Mouse (Mus musculus) stomach, embryonic 15.5 days (tissue): ENCODE measurements around the gene Zfhx3. TPM values are rescaled to one million over a fixed set of nuclear protein-coding genes. Genes with fewer than 3 reads are reported as not detected.

Source experiments
- ATAC-seq: fragments of 200-750 bp; cut with Nextera tagmentation; 2 replicates; pipeline ENCODE4 v1.8.0; 2017; ENCODE audit warnings: low read depth, moderate number of reproducible peaks, moderate TSS enrichment; ENCODE audit not compliant: insufficient read depth, low FRiP score
- H3K27ac ChIP-seq: fragments of 300-500 bp; sonication (generic); 2 replicates; pipeline ENCODE4 v1.5.1; 2015; ENCODE audit warnings: mild to moderate bottlenecking, inconsistent platforms
- H3K27me3 ChIP-seq: fragments of 300-500 bp; sonication (generic); replicated peaks from 2 replicates; pipeline ENCODE4 v1.6.1; 2015; ENCODE audit warnings: inconsistent platforms
- H3K36me3 ChIP-seq: fragments of 300-500 bp; sonication (generic); 2 replicates; pipeline ENCODE4 v1.6.1; 2015; ENCODE audit warnings: inconsistent platforms
- H3K4me1 ChIP-seq: fragments of 300-500 bp; sonication (generic); 2 replicates; pipeline ENCODE4 v1.6.1; 2015; ENCODE audit warnings: inconsistent platforms
- H3K4me2 ChIP-seq: fragments of 300-500 bp; sonication (generic); 2 replicates; pipeline ENCODE4 v1.6.1; 2015; ENCODE audit warnings: mild to moderate bottlenecking, inconsistent platforms
- H3K4me3 ChIP-seq: fragments of 300-500 bp; sonication (generic); replicated peaks from 2 replicates; pipeline ENCODE4 v1.5.1; 2015; ENCODE audit warnings: inconsistent platforms
- H3K9ac ChIP-seq: fragments of 300-500 bp; sonication (generic); 2 replicates; pipeline ENCODE4 v1.6.1; 2015; ENCODE audit warnings: inconsistent platforms
- H3K9me3 ChIP-seq: fragments of 300-500 bp; sonication (generic); 2 replicates; pipeline ENCODE4 v1.6.1; 2016; ENCODE audit warnings: inconsistent platforms
- WGBS: fragments of 180-500 bp; shearing (Covaris S2); methylation state at CpG from one replicate; pipeline ENCODE4 v1.1.7; 2015; 5-methylcytosine and 5-hydroxymethylcytosine counted together
- polyA plus RNA-seq: library from polyadenylated mRNA; unstranded; fragments of >200 nt; fragmentation: Nextera tagmentation; extraction: Ambion mirVana; gene quantifications from 2 replicates; pipeline ENCODE4 v1.2.1, GENCODE M21; 2015

Zfhx3 gene
- polyA plus RNA-seq, 1 experiment from 2014 or later = 12.9 TPM

GRCm38 (mm10) chr8:108743238-108743637 is 800.8 kb downstream of the Zfhx3 start:
- ATAC-seq = no peak
- Histone ChIP-seq H3K9me3 (no peaks in the 10 kb centered on the region), H3K4me1 (peaks cover 17% of the 10 kb centered on the region; the same call in 1 of the 2 replicates), H3K36me3 (no peaks in the 10 kb centered on the region), H3K27ac (no peak overlapping the region), H3K4me2 (no peak overlapping the region), H3K4me3 (no peak overlapping the region), H3K9ac (no peak overlapping the region), H3K27me3 (no peaks in the 10 kb centered on the region)
- 58% methylated on average over 7 of the region's 7 CpGs for WGBS

- no peak for ATAC-seq
- Histone ChIP-seq H3K27ac (no peak overlapping the region), H3K9me3 (no peaks in the 10 kb centered on the region), H3K36me3 (no peaks in the 10 kb centered on the region), H3K4me2 (no peak overlapping the region), H3K27me3 (no peaks in the 10 kb centered on the region), H3K4me1 (peaks cover 32% of the 10 kb centered on the region), H3K4me3 (no peak overlapping the region), H3K9ac (no peak overlapping the region)
- 92% methylated on average over 7 of the region's 7 CpGs for WGBS
These were observed 803.1 kb downstream of the Zfhx3 start for GRCm38 (mm10) chr8:108745551-108745950.

GRCm38 (mm10) chr8:108748095-108748494 is 805.7 kb downstream of the Zfhx3 start:
- no peak overlapping the region for H3K27ac ChIP-seq
- no peak overlapping the region for H3K4me2 ChIP-seq
- H3K4me3 ChIP-seq = no peak overlapping the region
- H3K36me3 ChIP-seq = no peaks in the 10 kb centered on the region
- H3K4me1 ChIP-seq = peaks cover 26% of the 10 kb centered on the region
- H3K27me3 ChIP-seq = no peaks in the 10 kb centered on the region
- H3K9ac ChIP-seq = no peak overlapping the region
- no peak for ATAC-seq
- 54% methylated on average over 11 of the region's 11 CpGs for whole genome bisulfite sequencing
- H3K9me3 ChIP-seq = no peaks in the 10 kb centered on the region

GRCm38 (mm10) chr8:108748851-108749376 is 806.5 kb downstream of the Zfhx3 start:
- Histone ChIP-seq H3K4me2 (peak overlapping the region; percentile 29; the same call in 1 of the 2 replicates), H3K27me3 (no peaks in the 10 kb centered on the region), H3K27ac (peak overlapping the region; percentile 40; the same call in 1 of the 2 replicates), H3K4me3 (no peak overlapping the region), H3K36me3 (no peaks in the 10 kb centered on the region), H3K9me3 (no peaks in the 10 kb centered on the region), H3K4me1 (peaks cover 26% of the 10 kb centered on the region), H3K9ac (no peak overlapping the region)
- ATAC-seq = no peak
- 31% methylated on average over 6 of the region's 6 CpGs for WGBS

GRCm38 (mm10) chr8:108750806-108751205 is 808.4 kb downstream of the Zfhx3 start:
- no peak overlapping the region for H3K27ac ChIP-seq
- no peak overlapping the region for H3K4me2 ChIP-seq
- no peaks in the 10 kb centered on the region for H3K36me3 ChIP-seq
- H3K27me3 ChIP-seq = no peaks in the 10 kb centered on the region
- no peak for ATAC-seq
- 89% methylated on average over 9 of the region's 9 CpGs for WGBS
- H3K4me3 ChIP-seq = no peak overlapping the region
- peaks cover 29% of the 10 kb centered on the region for H3K4me1 ChIP-seq
- no peaks in the 10 kb centered on the region for H3K9me3 ChIP-seq
- H3K9ac ChIP-seq = no peak overlapping the region

GRCm38 (mm10) chr8:108754556-108754955 is 812.1 kb downstream of the Zfhx3 start:
- H3K4me1 ChIP-seq = peaks cover 19% of the 10 kb centered on the region
- H3K36me3 ChIP-seq = no peaks in the 10 kb centered on the region
- H3K27me3 ChIP-seq = no peaks in the 10 kb centered on the region
- no peak overlapping the region for H3K27ac ChIP-seq
- WGBS = 71% methylated on average over 6 of the region's 6 CpGs
- no peak overlapping the region for H3K4me3 ChIP-seq
- no peak overlapping the region for H3K9ac ChIP-seq
- H3K4me2 ChIP-seq = no peak overlapping the region
- no peak for ATAC-seq
- H3K9me3 ChIP-seq = no peaks in the 10 kb centered on the region

- 0 out of 2 replicates have a peak overlapping the region, but pooled peaks have one; percentile 5 for H3K4me2 ChIP-seq
- H3K4me3 ChIP-seq = no peak overlapping the region
- H3K9me3 ChIP-seq = no peaks in the 10 kb centered on the region
- no peaks in the 10 kb centered on the region for H3K36me3 ChIP-seq
- 0 out of 2 replicates have a peak overlapping the region, but pooled peaks have one; percentile 16 for H3K27ac ChIP-seq
- H3K9ac ChIP-seq = no peak overlapping the region
- WGBS = 69% methylated on average over 19 of the region's 19 CpGs
- ATAC-seq = 0 out of 2 replicates have a peak, but pooled peaks have one; percentile 48
- no peaks in the 10 kb centered on the region for H3K27me3 ChIP-seq
- peaks cover 18% of the 10 kb centered on the region for H3K4me1 ChIP-seq
These were observed 813.2 kb downstream of the Zfhx3 start for GRCm38 (mm10) chr8:108755400-108756325.

GRCm38 (mm10) chr8:108759511-108760330 is 817.3 kb downstream of the Zfhx3 start:
- H3K27ac ChIP-seq = peak overlapping the region; percentile 40; the same call in 1 of the 2 replicates
- 54% methylated on average over 15 of the region's 15 CpGs for WGBS
- H3K9me3 ChIP-seq = no peaks in the 10 kb centered on the region
- no peaks in the 10 kb centered on the region for H3K36me3 ChIP-seq
- peaks cover 29% of the 10 kb centered on the region for H3K4me1 ChIP-seq
- no peak overlapping the region for H3K4me2 ChIP-seq
- H3K27me3 ChIP-seq = no peaks in the 10 kb centered on the region
- ATAC-seq = no peak
- no peak overlapping the region for H3K4me3 ChIP-seq
- no peak overlapping the region for H3K9ac ChIP-seq

GRCm38 (mm10) chr8:108760745-108761144 is 818.3 kb downstream of the Zfhx3 start:
- Histone ChIP-seq H3K27ac (no peak overlapping the region), H3K27me3 (no peaks in the 10 kb centered on the region), H3K4me2 (no peak overlapping the region), H3K4me3 (no peak overlapping the region), H3K36me3 (no peaks in the 10 kb centered on the region), H3K9ac (no peak overlapping the region), H3K4me1 (peaks cover 33% of the 10 kb centered on the region), H3K9me3 (no peaks in the 10 kb centered on the region)
- WGBS = 71% methylated on average over 10 of the region's 10 CpGs
- ATAC-seq = no peak

GRCm38 (mm10) chr8:108762567-108762966 is 820.1 kb downstream of the Zfhx3 start:
- no peak for ATAC-seq
- WGBS = 42% methylated on average over 7 of the region's 7 CpGs
- Histone ChIP-seq H3K4me1 (peaks cover 42% of the 10 kb centered on the region), H3K36me3 (no peaks in the 10 kb centered on the region), H3K27me3 (no peaks in the 10 kb centered on the region), H3K9ac (no peak overlapping the region), H3K9me3 (no peaks in the 10 kb centered on the region), H3K4me3 (no peak overlapping the region), H3K27ac (no peak overlapping the region), H3K4me2 (no peak overlapping the region)

GRCm38 (mm10) chr8:108764403-108765194 is 822.2 kb downstream of the Zfhx3 start:
- Histone ChIP-seq H3K4me1 (peaks cover 36% of the 10 kb centered on the region), H3K9ac (no peak overlapping the region), H3K4me2 (0 out of 2 replicates have a peak overlapping the region, but pooled peaks have one; percentile 5), H3K9me3 (no peaks in the 10 kb centered on the region), H3K27me3 (no peaks in the 10 kb centered on the region), H3K4me3 (no peak overlapping the region), H3K27ac (peak overlapping the region; percentile 13; the same call in 1 of the 2 replicates), H3K36me3 (no peaks in the 10 kb centered on the region)
- ATAC-seq = no peak
- WGBS = 43% methylated on average over 19 of the region's 19 CpGs
